Mouse (Mus musculus): ENCODE results near the gene Fgfr4.
"Not testable (repeated sequence)": the region's sequence is repeated elsewhere in the genome, so short reads cannot be mapped to it uniquely, and the experiment has no call there.

The Fgfr4 gene

DNA sequence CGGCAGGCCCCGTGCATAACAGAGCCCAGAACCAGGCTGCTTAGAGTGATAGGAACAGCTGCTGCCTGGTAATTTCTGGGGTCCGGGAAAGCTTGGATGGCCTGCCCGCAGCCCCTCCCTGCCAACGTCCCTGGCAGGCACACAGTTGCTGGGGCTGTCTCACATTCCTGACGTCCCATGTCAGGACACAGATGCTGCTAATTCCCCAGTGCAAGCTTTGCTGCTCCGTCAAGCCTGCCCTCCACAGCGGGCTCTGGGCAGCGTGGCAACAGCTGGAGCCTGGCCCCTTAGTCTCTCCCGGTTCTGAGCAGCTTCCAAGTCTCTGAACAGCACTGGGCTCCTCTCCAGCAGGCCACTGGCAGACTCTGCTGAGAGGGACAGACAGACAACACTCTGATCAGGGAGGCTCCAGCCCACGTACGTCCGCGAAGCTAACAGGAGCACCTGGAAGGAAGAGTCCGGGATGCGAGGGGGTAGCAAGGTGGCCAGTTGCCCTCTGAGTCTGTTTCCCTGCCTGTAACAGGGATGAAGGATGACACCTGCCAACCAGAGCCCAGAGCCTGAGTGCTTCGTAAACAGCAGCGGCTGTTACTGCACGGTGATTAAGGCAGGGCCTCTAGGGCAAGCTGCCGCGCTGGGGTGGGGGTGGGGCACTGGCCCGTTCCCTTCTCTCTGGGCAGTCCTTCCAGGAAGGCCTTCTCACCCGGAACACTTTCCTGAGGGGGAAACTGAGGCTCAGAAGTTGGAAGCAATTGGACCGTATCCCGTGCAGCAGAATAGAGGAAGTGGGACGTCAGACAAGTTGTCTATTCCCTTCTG, 19.3 kb downstream of the Fgfr4 start:
- peak; percentile 76 for DNase-seq (ENCODE audit: low read depth, low spot score)

DNA sequence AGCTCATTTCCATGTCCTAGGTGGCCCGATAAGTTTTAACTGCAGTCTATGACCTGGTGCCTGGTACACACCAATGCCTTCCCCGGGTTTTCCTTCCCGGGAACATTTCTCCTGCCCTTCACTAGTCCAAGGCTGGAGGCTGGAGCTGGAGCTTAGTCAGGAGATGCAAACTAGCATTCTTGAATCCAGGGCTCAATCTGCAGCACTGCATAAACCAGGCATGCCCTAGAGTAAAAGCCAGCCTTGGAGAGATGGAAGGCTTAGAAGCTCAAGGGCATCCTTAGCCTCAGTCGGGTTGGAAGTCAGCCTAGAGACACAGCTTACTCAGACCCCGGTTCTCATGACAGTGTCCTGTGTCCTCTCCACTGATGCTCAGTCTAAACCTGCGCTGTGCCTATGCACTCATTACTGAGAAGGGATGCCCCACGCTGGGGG, 19.9 kb downstream of the Fgfr4 start:
- no peak for DNase-seq (ENCODE audit: low read depth, low spot score)

- peak; percentile 25 for DNase-seq (ENCODE audit: low read depth, low spot score)
Measured at GRCm38 (mm10) chr13:55174347-55174746, 21.9 kb downstream of the Fgfr4 start.

GRCm38 (mm10) chr13:55176265-55176664, 23.8 kb downstream of the Fgfr4 start:
- no peak for DNase-seq (ENCODE audit: low read depth, low spot score)

DNA sequence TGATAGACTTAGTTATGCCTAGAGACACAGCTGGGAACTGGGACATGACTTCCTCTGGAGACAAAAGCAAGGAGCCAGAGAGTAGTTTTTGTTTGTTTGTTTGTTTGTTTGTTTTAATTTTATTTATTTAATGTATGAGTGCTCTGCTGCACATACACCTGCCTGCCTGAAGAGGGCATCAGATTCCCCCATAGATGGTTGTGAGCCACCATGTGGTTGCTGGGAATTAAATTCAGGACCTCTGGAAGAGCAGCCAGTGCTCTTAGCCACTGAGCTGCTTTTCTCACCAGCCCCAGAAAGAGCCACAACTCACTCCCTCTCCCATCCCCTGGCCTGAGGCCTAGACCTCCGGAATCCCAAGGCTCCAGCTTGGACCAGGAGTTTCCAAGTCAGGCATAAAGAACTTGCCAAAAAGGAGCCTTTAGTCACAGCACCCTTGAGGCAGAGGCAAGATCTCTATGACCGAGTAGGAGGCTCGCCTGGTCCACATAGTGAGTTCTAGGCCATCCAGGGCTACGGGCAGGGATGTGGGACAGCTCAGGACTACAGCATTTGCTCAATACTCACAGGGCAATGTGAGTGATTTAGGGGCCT, 25.6 kb downstream of the Fgfr4 start:
- no peak for DNase-seq (ENCODE audit: low read depth, low spot score)

GRCm38 (mm10) chr13:55178556-55178955, 26.1 kb downstream of the Fgfr4 start:
- DNase-seq (ENCODE audit: low read depth, low spot score) = peak; percentile 86

GRCm38 (mm10) chr13:55179591-55179990, 27.2 kb downstream of the Fgfr4 start:
- no peak for DNase-seq (ENCODE audit: low read depth, low spot score)

DNA sequence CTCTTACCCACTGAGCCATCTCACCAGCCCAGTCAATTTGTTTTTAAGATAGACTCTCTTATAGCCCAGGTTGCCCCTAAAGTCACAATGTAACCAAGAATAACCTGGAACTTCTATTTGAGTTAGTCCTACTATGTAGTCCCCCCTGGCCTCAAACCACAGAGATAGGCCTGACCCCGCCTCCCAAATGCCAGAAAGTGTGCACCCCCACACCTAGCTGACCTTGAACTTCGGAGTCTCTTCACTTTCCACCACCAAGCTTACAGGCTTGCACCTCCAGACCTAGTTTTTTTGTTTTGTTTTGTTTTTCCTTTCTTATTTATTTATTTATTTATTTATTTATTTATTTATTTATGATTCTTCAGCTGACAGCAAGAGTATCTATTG, 29.3 kb downstream of the Fgfr4 start:
- no peak for DNase-seq (ENCODE audit: low read depth, low spot score)

GRCm38 (mm10) chr13:55182173-55182894, 29.9 kb downstream of the Fgfr4 start:
- peak; percentile 64 for DNase-seq (ENCODE audit: low read depth, low spot score)

GRCm38 (mm10) chr13:55183382-55183781, 30.9 kb downstream of the Fgfr4 start:
- DNase-seq (ENCODE audit: low read depth, low spot score) = no peak

DNA sequence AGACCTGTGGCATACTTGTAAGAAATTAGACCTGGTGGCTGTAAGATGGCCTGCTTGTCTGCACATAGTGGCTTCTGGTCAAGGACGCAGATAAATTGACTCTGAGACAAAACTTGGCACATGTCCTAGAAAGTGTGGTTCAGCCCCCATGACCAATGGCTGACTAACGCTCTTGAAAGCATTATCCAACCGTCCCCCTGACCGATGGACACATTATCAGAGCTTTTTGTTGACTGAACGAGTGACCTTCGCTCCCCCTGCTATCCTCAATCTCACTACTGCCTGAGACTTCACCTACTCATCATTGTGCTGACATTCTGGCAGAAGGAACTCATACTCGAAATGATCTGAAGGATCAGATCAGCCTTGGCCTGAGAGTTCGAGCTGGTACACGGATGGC, 34.6 kb downstream of the Fgfr4 start:
- DNase-seq (ENCODE audit: low read depth, low spot score) = not testable (repeated sequence)

DNA sequence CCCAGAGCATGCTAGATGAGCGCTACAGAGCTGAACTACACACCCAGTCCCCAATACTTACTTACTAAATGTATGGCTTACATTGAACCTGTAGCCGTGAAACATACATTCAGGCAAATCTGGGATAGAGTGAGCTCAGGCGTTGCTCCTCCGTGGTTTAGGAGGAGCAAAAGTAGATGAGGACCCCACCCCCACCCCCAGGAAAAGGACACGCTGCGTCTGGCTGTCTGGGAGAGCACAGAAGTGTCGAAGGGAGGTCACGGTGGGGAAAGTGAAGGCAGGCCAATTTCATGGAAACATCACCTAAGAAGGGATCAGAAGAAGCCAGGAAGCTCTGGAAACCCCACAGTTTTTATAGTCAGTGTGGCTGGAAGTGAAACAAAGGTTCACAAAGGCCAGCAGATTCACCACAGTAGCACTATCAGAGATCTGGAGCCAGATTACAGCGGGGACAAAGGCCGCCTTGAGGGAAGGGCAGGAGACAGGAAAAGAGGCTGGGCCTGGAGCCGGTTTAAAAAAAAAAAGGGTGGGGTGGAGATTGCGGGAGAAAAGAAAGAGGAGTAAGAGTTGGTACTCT, 37.2 kb downstream of the Fgfr4 start:
- DNase-seq (ENCODE audit: low read depth, low spot score) = no peak

DNA sequence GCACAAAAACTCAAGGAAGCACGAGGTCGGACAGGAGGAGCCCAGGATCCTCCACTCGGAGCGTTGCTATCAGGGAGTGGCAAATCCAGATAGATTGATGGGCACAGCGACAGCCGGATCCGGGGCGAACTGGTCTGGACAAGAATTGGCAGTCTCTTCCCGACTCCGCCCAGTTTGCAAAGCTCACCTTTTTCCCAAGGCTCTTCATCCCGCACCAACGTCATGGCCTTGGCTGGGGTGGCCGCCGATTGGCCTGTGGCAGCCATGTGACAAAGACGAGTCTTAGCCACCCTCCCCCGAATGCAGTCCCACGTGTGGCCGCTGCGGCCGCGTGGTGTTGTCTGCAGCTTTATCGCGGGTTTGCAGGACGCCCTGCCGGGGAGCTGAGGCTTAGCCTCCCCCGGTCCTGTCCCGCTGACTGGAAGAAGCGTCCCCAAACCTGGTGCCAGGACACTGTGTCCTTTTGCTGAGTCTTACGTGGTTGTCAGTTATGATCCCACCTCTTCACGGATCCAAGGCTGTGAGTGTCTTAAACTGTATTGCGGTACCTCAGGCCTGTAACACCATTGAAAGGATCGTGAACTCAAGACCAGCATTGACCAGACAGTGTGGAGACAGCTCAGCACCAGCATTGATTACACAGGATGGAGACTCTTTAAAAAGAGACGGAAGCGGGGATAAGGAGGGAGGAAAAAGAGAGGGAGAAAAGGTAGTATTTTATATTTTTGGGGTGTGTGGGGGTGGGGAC, 37.9 kb downstream of the Fgfr4 start:
- peak; percentile 98 for DNase-seq (ENCODE audit: low read depth, low spot score)

GRCm38 (mm10) chr13:55191535-55191934, 39.1 kb downstream of the Fgfr4 start:
- no peak for DNase-seq (ENCODE audit: low read depth, low spot score)

- not testable (repeated sequence) for DNase-seq (ENCODE audit: low read depth, low spot score)
Measured at GRCm38 (mm10) chr13:55202758-55203157, 50.3 kb downstream of the Fgfr4 start.

GRCm38 (mm10) chr13:55203740-55204139, 51.3 kb downstream of the Fgfr4 start:
- DNase-seq (ENCODE audit: low read depth, low spot score) = no peak

- no peak for DNase-seq (ENCODE audit: low read depth, low spot score)
Measured at GRCm38 (mm10) chr13:55204667-55205389, 52.4 kb downstream of the Fgfr4 start.

GRCm38 (mm10) chr13:55205448-55206205, 53.2 kb downstream of the Fgfr4 start:
- DNase-seq (ENCODE audit: low read depth, low spot score) = no peak

DNA sequence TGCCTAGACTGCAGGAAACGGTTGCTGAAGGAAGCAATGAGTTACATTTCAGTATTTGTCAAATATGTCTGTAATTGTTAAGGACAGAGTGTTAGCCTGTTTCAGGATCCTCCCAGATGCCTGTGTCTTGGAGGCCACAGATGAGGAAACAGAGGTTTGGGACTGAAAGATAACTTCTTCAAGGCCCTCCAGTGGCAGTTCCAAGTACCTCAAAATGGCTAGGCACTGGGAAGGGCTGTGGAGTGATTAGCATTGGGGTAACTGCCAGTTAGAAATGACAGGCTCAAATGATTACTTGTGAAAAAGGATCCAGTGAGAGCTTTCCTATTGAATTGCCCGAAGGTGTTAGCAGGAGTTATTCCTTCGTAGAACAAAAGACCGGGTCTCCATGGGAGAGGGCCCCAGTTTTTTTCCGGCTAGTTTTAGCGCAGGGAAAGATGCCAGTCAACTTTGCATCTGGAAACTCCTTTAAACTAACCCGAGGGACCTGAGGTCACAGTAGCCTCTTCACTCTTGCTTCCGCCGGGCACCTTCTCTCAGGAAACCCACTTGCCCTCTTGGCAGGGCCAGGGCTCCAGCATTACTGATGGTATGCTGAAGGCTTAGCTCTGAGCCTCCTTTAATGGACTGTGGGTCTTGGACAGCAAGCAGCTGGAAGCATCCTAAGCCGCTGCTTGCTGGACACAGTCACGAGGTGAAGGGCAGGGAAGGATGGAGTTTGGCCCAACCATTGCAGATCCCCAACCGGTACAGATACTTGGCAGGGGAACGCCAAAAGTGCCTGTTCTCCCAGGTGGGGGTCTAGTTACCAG, 56.6 kb downstream of the Fgfr4 start:
- DNase-seq (ENCODE audit: low read depth, low spot score) = no peak
